Mouse (Mus musculus) limb, embryonic 14.5 days (tissue): ENCODE measurements around the gene Cenpf. TPM values are rescaled to one million over a fixed set of nuclear protein-coding genes. Genes with fewer than 3 reads are reported as not detected.

Source experiments
- ATAC-seq: fragments of 200-750 bp; cut with Nextera tagmentation; 2 replicates; pipeline ENCODE4 v1.8.0; 2017; ENCODE audit warnings: low read depth, moderate number of reproducible peaks, moderate TSS enrichment; ENCODE audit not compliant: low FRiP score
- DNase-seq: peaks from one replicate; pipeline ENCODE4 v3.0.0-alpha.2; 2015; ENCODE audit warnings: low spot score
- H3K27ac ChIP-seq: fragments of 300-500 bp; sonication (generic); replicated peaks from 2 replicates; pipeline ENCODE4 v1.5.1; 2014; ENCODE audit warnings: low read depth, mild to moderate bottlenecking, low read length, moderate library complexity, mixed read lengths
- H3K27me3 ChIP-seq: fragments of 300-500 bp; sonication (generic); 2 replicates; pipeline ENCODE4 v1.6.1; 2014; ENCODE audit warnings: low read length, mixed read lengths; ENCODE audit not compliant: control insufficient read depth, insufficient read depth
- H3K36me3 ChIP-seq: fragments of 300-500 bp; sonication (generic); 2 replicates; pipeline ENCODE4 v1.6.1; 2014; ENCODE audit warnings: mild to moderate bottlenecking, low read length, moderate library complexity, mixed read lengths; ENCODE audit not compliant: control insufficient read depth, insufficient read depth
- H3K4me1 ChIP-seq: fragments of 300-500 bp; sonication (generic); 2 replicates; pipeline ENCODE4 v1.6.1; 2014; ENCODE audit warnings: antibody characterized with exemption, low read length, mixed read lengths; ENCODE audit not compliant: control insufficient read depth, insufficient read depth
- H3K4me2 ChIP-seq: fragments of 300-500 bp; sonication (generic); replicated peaks from 2 replicates; pipeline ENCODE4 v1.6.1; 2014; ENCODE audit warnings: low read depth, mild to moderate bottlenecking, low read length, moderate library complexity; ENCODE audit not compliant: severe bottlenecking
- H3K4me3 ChIP-seq: fragments of 300-500 bp; sonication (generic); replicated peaks from 2 replicates; pipeline ENCODE4 v1.5.1; 2014; ENCODE audit warnings: low read length
- H3K9ac ChIP-seq: fragments of 300-500 bp; sonication (generic); 2 replicates; pipeline ENCODE4 v1.6.1; 2014; ENCODE audit warnings: mild to moderate bottlenecking, low read depth, low read length, moderate library complexity; ENCODE audit not compliant: severe bottlenecking
- H3K9me3 ChIP-seq: fragments of 300-500 bp; sonication (generic); 2 replicates; pipeline ENCODE4 v1.6.1; 2016; ENCODE audit warnings: low read length; ENCODE audit not compliant: control insufficient read depth
- POLR2A ChIP-seq: fragments of 200-500 bp; IDR thresholded peaks from 2 replicates; pipeline ENCODE4 v1.8.0; 2012; ENCODE audit warnings: inconsistent platforms, mild to moderate bottlenecking, moderate library complexity, borderline replicate concordance; ENCODE audit not compliant: insufficient read depth, insufficient read length; ENCODE audit errors: extremely low read depth
- WGBS: fragments of 180-500 bp; shearing (Covaris S2); extraction: QIAGEN DNeasy Blood & Tissue Kit; methylation state at CpG from one replicate; pipeline ENCODE4 v1.1.7; 2014; 5-methylcytosine and 5-hydroxymethylcytosine counted together
- polyA plus RNA-seq, 2 experiments: library from polyadenylated mRNA; depleted of rRNA in 1 of 2; stranded (reverse) in 1 of 2; unstranded in 1 of 2; fragments of >200 nt; fragmentation: Nextera tagmentation in 1 of 2; extraction: Ambion mirVana in 1 of 2; gene quantifications; 2 replicates each; pipeline versions ENCODE4 v1.2.1 to v1.2.3; 2012 to 2014

The Cenpf gene
- polyA plus RNA-seq, 2 experiments: 16.1 to 58.8 TPM

- H3K4me3 ChIP-seq: no peak overlapping the region
- H3K4me2 ChIP-seq: no peak overlapping the region
- H3K9ac ChIP-seq: no peak overlapping the region
- no peak for DNase-seq
- no peak for ATAC-seq
- no peaks in the 10 kb centered on the region for H3K9me3 ChIP-seq
- H3K27me3 ChIP-seq: no peaks in the 10 kb centered on the region
- no peak for TF ChIP-seq POLR2A
- H3K27ac ChIP-seq: no peak overlapping the region
- WGBS: 91% methylated on average over 9 of the region's 9 CpGs
- peaks cover 47% of the 10 kb centered on the region for H3K36me3 ChIP-seq
- H3K4me1 ChIP-seq: peaks cover 15% of the 10 kb centered on the region
Measured at GRCm38 (mm10) chr1:189684786-189685415, 3.0 kb downstream of the Cenpf start.

- H3K36me3 ChIP-seq: peaks cover 67% of the 10 kb centered on the region
- WGBS: 96% methylated on average over 3 of the region's 3 CpGs
- no peak overlapping the region for H3K4me3 ChIP-seq
- ATAC-seq (no peak), DNase-seq (no peak)
- H3K27me3 ChIP-seq: no peaks in the 10 kb centered on the region
- TF ChIP-seq POLR2A: no peak
- no peak overlapping the region for H3K27ac ChIP-seq
- no peaks in the 10 kb centered on the region for H3K4me1 ChIP-seq
- no peaks in the 10 kb centered on the region for H3K9me3 ChIP-seq
- no peak overlapping the region for H3K4me2 ChIP-seq
- H3K9ac ChIP-seq: no peak overlapping the region
Measured at GRCm38 (mm10) chr1:189679555-189679954, 8.3 kb downstream of the Cenpf start.

- peaks cover 60% of the 10 kb centered on the region for H3K36me3 ChIP-seq
Measured at GRCm38 (mm10) chr1:189675953-189676352, 11.9 kb downstream of the Cenpf start.

GRCm38 (mm10) chr1:189675421-189675820, 12.5 kb downstream of the Cenpf start:
- H3K27me3 ChIP-seq: no peaks in the 10 kb centered on the region
- ATAC-seq (no peak), DNase-seq (peak; percentile 46)
- no peak overlapping the region for H3K4me3 ChIP-seq
- H3K9ac ChIP-seq: no peak overlapping the region
- no peak for TF ChIP-seq POLR2A
- H3K4me1 ChIP-seq: no peaks in the 10 kb centered on the region
- H3K36me3 ChIP-seq: peaks cover 60% of the 10 kb centered on the region
- H3K4me2 ChIP-seq: no peak overlapping the region
- 79% methylated on average over 1 of the region's 1 CpGs for WGBS
- no peaks in the 10 kb centered on the region for H3K9me3 ChIP-seq
- no peak overlapping the region for H3K27ac ChIP-seq

More at GRCm38 (mm10) chr1:189675953-189676352, 11.9 kb downstream of the Cenpf start:
- no peaks in the 10 kb centered on the region for H3K27me3 ChIP-seq
- no peak overlapping the region for H3K27ac ChIP-seq
- H3K9ac ChIP-seq: no peak overlapping the region
- H3K4me3 ChIP-seq: no peak overlapping the region
- H3K9me3 ChIP-seq: no peaks in the 10 kb centered on the region
- H3K4me1 ChIP-seq: no peaks in the 10 kb centered on the region
- WGBS: 88% methylated on average over 4 of the region's 4 CpGs
- H3K4me2 ChIP-seq: no peak overlapping the region
- TF ChIP-seq POLR2A: no peak
- ATAC-seq (no peak), DNase-seq (no peak)

- Histone ChIP-seq H3K27ac (no peak overlapping the region), H3K4me1 (no peaks in the 10 kb centered on the region), H3K27me3 (no peaks in the 10 kb centered on the region), H3K9me3 (no peaks in the 10 kb centered on the region), H3K4me3 (no peak overlapping the region), H3K9ac (no peak overlapping the region), H3K36me3 (peaks cover 61% of the 10 kb centered on the region), H3K4me2 (no peak overlapping the region)
- WGBS: 87% methylated on average over 3 of the region's 3 CpGs
- no peak for TF ChIP-seq POLR2A
- ATAC-seq: no peak
- no peak for DNase-seq
Measured at GRCm38 (mm10) chr1:189665966-189666365, 21.9 kb downstream of the Cenpf start.

GRCm38 (mm10) chr1:189664873-189665144, 23.1 kb downstream of the Cenpf start:
- H3K9ac ChIP-seq: no peak overlapping the region
- no peak overlapping the region for H3K4me3 ChIP-seq
- H3K36me3 ChIP-seq: peaks cover 55% of the 10 kb centered on the region
- no peaks in the 10 kb centered on the region for H3K9me3 ChIP-seq
- no peak for DNase-seq
- 74% methylated on average over 4 of the region's 4 CpGs for WGBS
- no peak for ATAC-seq
- no peaks in the 10 kb centered on the region for H3K27me3 ChIP-seq
- no peak overlapping the region for H3K4me2 ChIP-seq
- H3K27ac ChIP-seq: no peak overlapping the region
- no peak for TF ChIP-seq POLR2A
- no peaks in the 10 kb centered on the region for H3K4me1 ChIP-seq
